Mouse (Mus musculus) spleen, postnatal 36 days (tissue): ENCODE data around the gene St3gal6.
"Not testable (repeated sequence)": the region's sequence is repeated elsewhere in the genome, so short reads cannot be mapped to it uniquely, and the experiment has no call there.

ENCODE experiments used
- DNase-seq, 2 experiments: peaks; one replicate each; pipeline ENCODE4 v3.0.0; 2022; ENCODE audit warnings: low spot score in 2 of 2, mixed read lengths in 1 of 2

St3gal6 gene

GRCm38 (mm10) chr16:58476363-58476762 lies 47.7 kb downstream of the St3gal6 start:
- DNase-seq: peak; percentile 53 to 60

GRCm38 (mm10) chr16:58475544-58476154 lies 48.4 kb downstream of the St3gal6 start:
- DNase-seq: no peak

- no peak for DNase-seq
Observed at GRCm38 (mm10) chr16:58474875-58475274, 49.2 kb downstream of the St3gal6 start.

- no peak for DNase-seq
Observed at GRCm38 (mm10) chr16:58470841-58471240, 53.2 kb downstream of the St3gal6 start.

GRCm38 (mm10) chr16:58470061-58470460 lies 54.0 kb downstream of the St3gal6 start:
- DNase-seq: no peak

- DNase-seq: no peak
Observed at GRCm38 (mm10) chr16:58465412-58465811, 58.6 kb downstream of the St3gal6 start.

- DNase-seq: no peak
Observed at GRCm38 (mm10) chr16:58464051-58464450, 60.0 kb downstream of the St3gal6 start.

GRCm38 (mm10) chr16:58462519-58462918 lies 61.5 kb downstream of the St3gal6 start:
- DNase-seq: no peak

GRCm38 (mm10) chr16:58461856-58462518 lies 62.1 kb downstream of the St3gal6 start:
- DNase-seq: no peak

- DNase-seq: no peak
Observed at GRCm38 (mm10) chr16:58460386-58460785, 63.7 kb downstream of the St3gal6 start.

- DNase-seq: not testable (repeated sequence)
Observed at GRCm38 (mm10) chr16:58459966-58460365, 64.1 kb downstream of the St3gal6 start.

- no peak for DNase-seq
Observed at GRCm38 (mm10) chr16:58456991-58457390, 67.1 kb downstream of the St3gal6 start.

- DNase-seq: no peak
Observed at GRCm38 (mm10) chr16:58456445-58456844, 67.6 kb downstream of the St3gal6 start.

GRCm38 (mm10) chr16:58455118-58455517 lies 68.9 kb downstream of the St3gal6 start:
- DNase-seq: no peak

- DNase-seq: peak; percentile 55 to 62
Observed at GRCm38 (mm10) chr16:58454617-58455016, 69.4 kb downstream of the St3gal6 start.

GRCm38 (mm10) chr16:58453820-58454219 lies 70.2 kb downstream of the St3gal6 start:
- no peak for DNase-seq

GRCm38 (mm10) chr16:58453138-58453537 lies 70.9 kb downstream of the St3gal6 start:
- peak in 1 of 2 experiments; percentile 11 for DNase-seq

GRCm38 (mm10) chr16:58451647-58452046 lies 72.4 kb downstream of the St3gal6 start:
- no peak for DNase-seq

GRCm38 (mm10) chr16:58450648-58451047 lies 73.4 kb downstream of the St3gal6 start:
- no peak for DNase-seq

- DNase-seq: no peak
Observed at GRCm38 (mm10) chr16:58449073-58449472, 75.0 kb downstream of the St3gal6 start.

GRCm38 (mm10) chr16:58446281-58447259 lies 77.5 kb downstream of the St3gal6 start:
- DNase-seq: no peak

GRCm38 (mm10) chr16:58444735-58445134 lies 79.3 kb downstream of the St3gal6 start:
- no peak for DNase-seq
